Mouse (Mus musculus) CD8-positive naive resting alpha-beta T cell, adult 2 months (primary cell): ENCODE measurements around the gene Eya2.

Source experiments
- DNase-seq, 2 experiments: peaks; one replicate each; pipeline ENCODE4 v3.0.0; 2022; ENCODE audit warnings: low read depth in 2 of 2, low spot score in 2 of 2

Gene Eya2

GRCm38 (mm10) chr2:165590742-165591141 lies 4.1 kb upstream of the Eya2 start:
- DNase-seq, result no peak

GRCm38 (mm10) chr2:165593763-165594162 lies 1.1 kb upstream of the Eya2 start:
- no peak for DNase-seq

GRCm38 (mm10) chr2:165595676-165596070 lies 841 bp downstream of the Eya2 start:
- DNase-seq, result no peak

GRCm38 (mm10) chr2:165596141-165596540 lies 1.3 kb downstream of the Eya2 start:
- DNase-seq, result no peak

GRCm38 (mm10) chr2:165597536-165597935 lies 2.7 kb downstream of the Eya2 start:
- no peak for DNase-seq

- DNase-seq, result no peak
These were observed 3.3 kb downstream of the Eya2 start for GRCm38 (mm10) chr2:165598139-165598538.

- no peak for DNase-seq
These were observed 4.7 kb downstream of the Eya2 start for GRCm38 (mm10) chr2:165599566-165599965.

GRCm38 (mm10) chr2:165600926-165601325 lies 6.1 kb downstream of the Eya2 start:
- DNase-seq, result no peak

GRCm38 (mm10) chr2:165601605-165602004 lies 6.8 kb downstream of the Eya2 start:
- no peak for DNase-seq

GRCm38 (mm10) chr2:165603775-165604174 lies 8.9 kb downstream of the Eya2 start:
- DNase-seq, result no peak

- no peak for DNase-seq
These were observed 16.9 kb downstream of the Eya2 start for GRCm38 (mm10) chr2:165611551-165612253.

- DNase-seq, result no peak
These were observed 19.0 kb downstream of the Eya2 start for GRCm38 (mm10) chr2:165613741-165614339.

- no peak for DNase-seq
These were observed 26.7 kb downstream of the Eya2 start for GRCm38 (mm10) chr2:165621488-165621887.

GRCm38 (mm10) chr2:165622596-165622995 lies 27.8 kb downstream of the Eya2 start:
- DNase-seq, result no peak

- no peak for DNase-seq
These were observed 32.0 kb downstream of the Eya2 start for GRCm38 (mm10) chr2:165626826-165627225.

GRCm38 (mm10) chr2:165627974-165628373 lies 33.1 kb downstream of the Eya2 start:
- DNase-seq, result no peak

- DNase-seq, result no peak
These were observed 35.1 kb downstream of the Eya2 start for GRCm38 (mm10) chr2:165629900-165630299.

- DNase-seq, result no peak
These were observed 38.4 kb downstream of the Eya2 start for GRCm38 (mm10) chr2:165633011-165633785.

GRCm38 (mm10) chr2:165634481-165634880 lies 39.6 kb downstream of the Eya2 start:
- DNase-seq, result no peak

GRCm38 (mm10) chr2:165639075-165639755 lies 44.4 kb downstream of the Eya2 start:
- no peak for DNase-seq

- DNase-seq, result no peak
These were observed 47.2 kb downstream of the Eya2 start for GRCm38 (mm10) chr2:165641909-165642505.
